Mouse (Mus musculus) neural tube, embryonic 12.5 days (tissue): ENCODE results near the gene Car1. TPM values are rescaled to one million over a fixed set of nuclear protein-coding genes. Genes with fewer than 3 reads are reported as not detected.
"Not testable (repeated sequence)": the region's sequence is repeated elsewhere in the genome, so short reads cannot be mapped to it uniquely, and the experiment has no call there.

Source experiments
- ATAC-seq: fragments of 200-750 bp; cut with Nextera tagmentation; 2 replicates; pipeline ENCODE4 v1.8.0; 2017; ENCODE audit warnings: low read depth, mild to moderate bottlenecking, moderate TSS enrichment, moderate library complexity; ENCODE audit not compliant: low FRiP score
- H3K27ac ChIP-seq: fragments of 300-500 bp; sonication (generic); 2 replicates; pipeline ENCODE4 v1.5.1; 2016
- H3K27me3 ChIP-seq: fragments of 300-500 bp; sonication (generic); replicated peaks from 2 replicates; pipeline ENCODE4 v1.6.1; 2016; ENCODE audit warnings: mild to moderate bottlenecking
- H3K36me3 ChIP-seq: fragments of 300-500 bp; sonication (generic); 2 replicates; pipeline ENCODE4 v1.6.1; 2016; ENCODE audit warnings: mild to moderate bottlenecking
- H3K4me1 ChIP-seq: fragments of 300-500 bp; sonication (generic); 2 replicates; pipeline ENCODE4 v1.6.1; 2016
- H3K4me2 ChIP-seq: fragments of 300-500 bp; sonication (generic); replicated peaks from 2 replicates; pipeline ENCODE4 v1.6.1; 2016; ENCODE audit warnings: mild to moderate bottlenecking
- H3K4me3 ChIP-seq: fragments of 300-500 bp; sonication (generic); 2 replicates; pipeline ENCODE4 v1.5.1; 2016
- H3K9ac ChIP-seq: fragments of 300-500 bp; sonication (generic); 2 replicates; pipeline ENCODE4 v1.6.1; 2016; ENCODE audit warnings: mild to moderate bottlenecking
- H3K9me3 ChIP-seq: fragments of 300-500 bp; sonication (generic); 2 replicates; pipeline ENCODE4 v1.6.1; 2016; ENCODE audit warnings: mild to moderate bottlenecking
- WGBS: fragments of 180-500 bp; shearing (Covaris S2); methylation state at CpG from one replicate; pipeline ENCODE4 v1.1.7; 2016; 5-methylcytosine and 5-hydroxymethylcytosine counted together
- polyA plus RNA-seq: library from polyadenylated mRNA; unstranded; fragments of >200 nt; fragmentation: Nextera tagmentation; extraction: Ambion mirVana; gene quantifications from 2 replicates; pipeline ENCODE4 v1.2.1, GENCODE M21; 2016

Gene Car1
- polyA plus RNA-seq, 1 experiment from 2014 or later, result not detected

- not testable (repeated sequence) for H3K4me3 ChIP-seq, H3K27me3 ChIP-seq, H3K4me2 ChIP-seq, H3K4me1 ChIP-seq, ATAC-seq, H3K9me3 ChIP-seq, H3K9ac ChIP-seq, H3K27ac ChIP-seq, H3K36me3 ChIP-seq
- WGBS, result 78% methylated on average over 3 of the region's 3 CpGs
These were observed 31.5 kb downstream of the Car1 start for GRCm38 (mm10) chr3:14776497-14777162.

DNA sequence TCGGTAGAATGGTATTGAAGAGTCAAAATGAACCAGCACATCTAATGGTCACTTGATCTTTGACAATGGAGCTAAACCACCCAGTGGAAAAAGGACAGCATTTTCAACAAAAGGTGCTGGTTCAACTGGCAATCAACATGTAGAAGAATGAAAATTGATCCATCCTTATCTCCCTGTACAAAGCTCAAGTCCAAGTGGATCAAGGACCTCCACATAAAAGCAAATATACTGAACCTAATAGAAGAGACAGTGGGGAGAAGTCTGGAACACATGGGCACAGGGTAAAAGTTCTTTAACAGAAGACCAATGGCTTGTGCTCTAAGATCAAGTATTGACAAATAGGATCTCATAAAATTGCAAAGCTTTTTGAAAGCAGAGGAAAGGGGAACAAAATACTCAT lies 33.6 kb downstream of the Car1 start:
- WGBS, result 88% methylated on average over 1 of the region's 1 CpGs
- not testable (repeated sequence) for H3K27ac ChIP-seq, H3K4me3 ChIP-seq, H3K4me2 ChIP-seq, H3K9ac ChIP-seq, H3K4me1 ChIP-seq, ATAC-seq, H3K27me3 ChIP-seq, H3K9me3 ChIP-seq, H3K36me3 ChIP-seq

- not testable (repeated sequence) for H3K9me3 ChIP-seq, H3K4me3 ChIP-seq, H3K9ac ChIP-seq, H3K27me3 ChIP-seq, H3K36me3 ChIP-seq, ATAC-seq, H3K27ac ChIP-seq, H3K4me1 ChIP-seq, H3K4me2 ChIP-seq
- WGBS, result 93% methylated on average over 1 of the region's 1 CpGs
These were observed 35.7 kb downstream of the Car1 start for GRCm38 (mm10) chr3:14772473-14772872.

DNA sequence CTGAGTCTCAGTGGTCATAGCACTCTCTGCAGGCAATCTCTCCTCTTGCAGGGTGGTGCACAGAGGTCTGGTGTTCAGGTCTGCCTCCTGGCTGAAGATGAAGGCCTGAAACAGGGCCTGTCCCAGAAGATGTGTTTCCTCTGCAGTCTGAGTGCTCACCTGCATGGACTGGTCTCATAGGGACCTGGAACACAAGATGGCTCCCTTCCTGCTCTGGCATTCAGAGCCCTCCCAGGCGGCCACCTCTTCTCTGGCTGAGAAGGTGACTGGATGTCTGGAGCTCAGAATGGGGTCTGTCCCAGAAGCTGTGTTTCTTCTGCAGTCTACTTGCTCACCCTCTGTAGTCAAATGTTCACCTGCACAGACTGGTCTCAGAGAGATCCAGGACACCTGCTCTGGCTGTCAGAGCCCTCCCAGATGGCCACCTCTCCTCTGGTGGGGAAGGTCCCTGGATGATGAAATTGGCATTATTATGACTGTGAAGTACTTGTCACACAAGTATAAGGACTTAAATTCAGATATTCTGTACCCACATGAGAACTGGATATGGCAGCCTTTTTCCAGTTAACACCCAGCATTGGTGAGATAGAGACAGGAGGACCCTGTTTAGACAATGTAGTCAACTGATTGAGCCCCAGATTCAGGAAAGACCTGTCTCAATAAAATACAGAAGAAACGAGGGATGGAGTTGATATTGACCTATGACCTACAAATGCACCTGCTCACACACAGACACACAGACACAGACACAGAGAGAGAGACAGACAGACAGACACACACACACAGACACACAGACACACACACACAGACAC lies 43.2 kb downstream of the Car1 start:
- Histone ChIP-seq H3K4me3 (no peak overlapping the region), H3K9ac (no peak overlapping the region), H3K9me3 (no peaks in the 10 kb centered on the region), H3K4me2 (no peak overlapping the region), H3K27me3 (no peaks in the 10 kb centered on the region), H3K36me3 (no peaks in the 10 kb centered on the region), H3K4me1 (no peaks in the 10 kb centered on the region), H3K27ac (no peak overlapping the region)
- no peak for ATAC-seq
- 80% methylated on average over 2 of the region's 2 CpGs for WGBS

- H3K4me2 ChIP-seq, result no peak overlapping the region
- H3K9ac ChIP-seq, result no peak overlapping the region
- H3K9me3 ChIP-seq, result no peaks in the 10 kb centered on the region
- H3K27ac ChIP-seq, result no peak overlapping the region
- no peaks in the 10 kb centered on the region for H3K4me1 ChIP-seq
- H3K4me3 ChIP-seq, result no peak overlapping the region
- H3K36me3 ChIP-seq, result no peaks in the 10 kb centered on the region
- ATAC-seq, result no peak
- no peaks in the 10 kb centered on the region for H3K27me3 ChIP-seq
- 95% methylated on average over 1 of the region's 1 CpGs for WGBS
These were observed 52.5 kb downstream of the Car1 start for GRCm38 (mm10) chr3:14755716-14756115.

DNA sequence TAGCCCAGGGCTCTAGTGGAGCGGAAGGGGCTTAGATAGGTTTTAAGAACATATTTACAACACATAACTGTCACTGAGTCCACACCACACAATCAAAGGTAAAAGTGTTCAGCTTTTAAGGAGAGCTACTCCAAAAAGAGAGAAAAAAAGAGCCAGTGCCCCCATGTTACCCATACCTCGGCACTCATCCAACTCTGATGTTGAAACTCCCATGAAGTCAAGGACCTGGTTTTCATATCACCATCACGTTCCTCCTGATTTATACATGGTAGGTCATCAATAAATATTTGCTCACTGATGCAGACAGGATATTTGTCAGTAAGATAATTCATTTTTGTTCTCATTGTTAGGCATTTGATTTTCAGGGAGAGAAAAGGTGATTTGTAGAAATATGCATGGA lies 62.1 kb downstream of the Car1 start:
- WGBS, result 86% methylated on average over 3 of the region's 3 CpGs
- no peak overlapping the region for H3K27ac ChIP-seq
- H3K4me3 ChIP-seq, result no peak overlapping the region
- H3K9me3 ChIP-seq, result no peaks in the 10 kb centered on the region
- no peak for ATAC-seq
- H3K4me1 ChIP-seq, result no peaks in the 10 kb centered on the region
- no peak overlapping the region for H3K4me2 ChIP-seq
- no peaks in the 10 kb centered on the region for H3K27me3 ChIP-seq
- H3K36me3 ChIP-seq, result no peaks in the 10 kb centered on the region
- H3K9ac ChIP-seq, result no peak overlapping the region

DNA sequence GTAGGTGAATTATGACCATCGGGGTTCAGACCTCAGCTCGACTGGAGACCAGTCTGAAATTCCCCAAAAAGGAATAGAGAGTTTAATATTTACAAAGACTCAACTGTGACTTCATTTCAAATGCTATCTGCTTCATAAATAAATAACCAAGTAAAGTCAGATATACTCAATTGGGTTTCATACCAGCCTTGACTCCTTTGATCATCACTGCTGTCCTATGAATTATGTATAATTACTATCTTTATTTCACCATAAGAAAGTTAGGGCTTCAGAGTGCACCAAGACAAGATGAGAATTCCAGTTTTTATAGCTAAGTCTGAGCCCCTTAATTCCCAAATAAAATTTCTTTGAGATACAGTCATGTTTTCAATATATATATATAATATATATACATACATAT lies 69.9 kb downstream of the Car1 start:
- no peaks in the 10 kb centered on the region for H3K4me1 ChIP-seq
- H3K27ac ChIP-seq, result no peak overlapping the region
- H3K27me3 ChIP-seq, result no peaks in the 10 kb centered on the region
- no peak for ATAC-seq
- WGBS, result 69% methylated on average over 2 of the region's 2 CpGs
- H3K9me3 ChIP-seq, result no peaks in the 10 kb centered on the region
- no peak overlapping the region for H3K4me2 ChIP-seq
- H3K4me3 ChIP-seq, result no peak overlapping the region
- no peaks in the 10 kb centered on the region for H3K36me3 ChIP-seq
- no peak overlapping the region for H3K9ac ChIP-seq

GRCm38 (mm10) chr3:14727496-14727895 lies 80.7 kb downstream of the Car1 start:
- H3K27ac ChIP-seq, H3K4me1 ChIP-seq, H3K27me3 ChIP-seq, H3K36me3 ChIP-seq, H3K4me2 ChIP-seq, H3K9me3 ChIP-seq, H3K4me3 ChIP-seq, H3K9ac ChIP-seq, ATAC-seq: not testable (repeated sequence)
- 100% methylated on average over 1 of the region's 1 CpGs for WGBS

DNA sequence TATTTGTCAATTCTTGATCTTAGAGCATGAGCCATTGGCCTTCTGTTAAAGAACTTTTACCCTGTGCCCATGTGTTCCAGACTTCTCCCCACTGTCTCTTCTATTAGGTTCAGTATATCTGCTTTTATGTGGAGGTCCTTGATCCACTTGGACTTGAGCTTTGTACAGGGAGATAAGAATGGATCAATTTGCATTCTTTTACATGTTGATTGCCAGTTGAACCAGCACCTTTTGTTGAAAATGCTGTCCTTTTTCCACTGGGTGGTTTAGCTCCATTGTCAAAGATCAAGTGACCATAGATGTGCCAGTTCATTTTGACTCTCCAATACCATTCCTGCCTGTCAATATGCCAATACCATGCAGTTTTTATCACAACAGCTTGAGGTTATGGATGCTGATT lies 82.7 kb downstream of the Car1 start:
- not testable (repeated sequence) for H3K9ac ChIP-seq, H3K4me1 ChIP-seq, H3K4me2 ChIP-seq, H3K9me3 ChIP-seq, H3K36me3 ChIP-seq, H3K27ac ChIP-seq, H3K4me3 ChIP-seq, H3K27me3 ChIP-seq, ATAC-seq

Other genes starting within 250 kb of the Car1 start
- gene 1810022K09Rik, start 197.1 kb downstream of the Car1 start, polyA plus RNA-seq, result 443 and 504 TPM in 2 replicates
- gene Car13, start 166.6 kb downstream of the Car1 start, polyA plus RNA-seq, result 2.3 and 2.9 TPM in 2 replicates
- 12.4 and 16.6 TPM in 2 replicates for gene Car3, start 55.1 kb upstream of the Car1 start, polyA plus RNA-seq
- gene Car2, start 77.9 kb upstream of the Car1 start, polyA plus RNA-seq, result 44.3 and 46.3 TPM in 2 replicates